Mouse (Mus musculus) lung, embryonic 16.5 days (tissue): ENCODE results near the gene Dpysl4. TPM values are rescaled to one million over a fixed set of nuclear protein-coding genes. Genes with fewer than 3 reads are reported as not detected.

Experiments used
- ATAC-seq: fragments of 200-750 bp; cut with Nextera tagmentation; 2 replicates; pipeline ENCODE4 v1.8.0; 2017; ENCODE audit warnings: low read depth, mild to moderate bottlenecking, moderate library complexity
- H3K27ac ChIP-seq: fragments of 300-500 bp; sonication (generic); 2 replicates; pipeline ENCODE4 v1.5.1; 2014; ENCODE audit warnings: mild to moderate bottlenecking, control low read depth, low read length
- H3K27me3 ChIP-seq: fragments of 300-500 bp; sonication (generic); 2 replicates; pipeline ENCODE4 v1.6.1; 2014; ENCODE audit warnings: low read depth, low read length, mixed read lengths; ENCODE audit not compliant: control insufficient read depth, insufficient read depth
- H3K36me3 ChIP-seq: fragments of 300-500 bp; sonication (generic); 2 replicates; pipeline ENCODE4 v1.6.1; 2014; ENCODE audit warnings: low read length; ENCODE audit not compliant: control insufficient read depth, insufficient read depth
- H3K4me1 ChIP-seq: fragments of 300-500 bp; sonication (generic); replicated peaks from 2 replicates; pipeline ENCODE4 v1.6.1; 2014; ENCODE audit warnings: low read length, mixed read lengths; ENCODE audit not compliant: control insufficient read depth, insufficient read depth
- H3K4me2 ChIP-seq: fragments of 300-500 bp; sonication (generic); 2 replicates; pipeline ENCODE4 v1.6.1; 2014; ENCODE audit warnings: low read depth, low read length, control low read depth
- H3K4me3 ChIP-seq: fragments of 300-500 bp; sonication (generic); 2 replicates; pipeline ENCODE4 v1.5.1; 2014; ENCODE audit warnings: mild to moderate bottlenecking, low read length, control low read depth
- H3K9ac ChIP-seq: fragments of 300-500 bp; sonication (generic); 2 replicates; pipeline ENCODE4 v1.6.1; 2014; ENCODE audit warnings: low read length, control low read depth
- H3K9me3 ChIP-seq: fragments of 300-500 bp; sonication (generic); 2 replicates; pipeline ENCODE4 v1.6.1; 2016; ENCODE audit warnings: low read length; ENCODE audit not compliant: control insufficient read depth
- WGBS: fragments of 180-500 bp; shearing (Covaris S2); extraction: QIAGEN DNeasy Blood & Tissue Kit; methylation state at CpG from one replicate; pipeline ENCODE4 v1.1.7; 2014; 5-methylcytosine and 5-hydroxymethylcytosine counted together
- polyA plus RNA-seq: library from polyadenylated mRNA; unstranded; fragments of >200 nt; fragmentation: Nextera tagmentation; extraction: Ambion mirVana; gene quantifications from 2 replicates; pipeline ENCODE4 v1.2.1, GENCODE M21; 2015

Dpysl4 gene
- polyA plus RNA-seq, 1 experiment from 2014 or later = 4.6 TPM

- Histone ChIP-seq H3K4me3 (no peak overlapping the region), H3K9ac (no peak overlapping the region), H3K9me3 (no peaks in the 10 kb centered on the region), H3K4me1 (no peaks in the 10 kb centered on the region; the same call in 1 of the 2 replicates), H3K4me2 (no peak overlapping the region), H3K27ac (no peak overlapping the region), H3K27me3 (no peaks in the 10 kb centered on the region), H3K36me3 (no peaks in the 10 kb centered on the region)
- ATAC-seq = peak; percentile 57; the same call in 1 of the 2 replicates
- 65% methylated on average over 9 of the region's 9 CpGs for WGBS
These were observed 22.3 kb downstream of the Dpysl4 start for GRCm38 (mm10) chr7:139107908-139108650.

DNA sequence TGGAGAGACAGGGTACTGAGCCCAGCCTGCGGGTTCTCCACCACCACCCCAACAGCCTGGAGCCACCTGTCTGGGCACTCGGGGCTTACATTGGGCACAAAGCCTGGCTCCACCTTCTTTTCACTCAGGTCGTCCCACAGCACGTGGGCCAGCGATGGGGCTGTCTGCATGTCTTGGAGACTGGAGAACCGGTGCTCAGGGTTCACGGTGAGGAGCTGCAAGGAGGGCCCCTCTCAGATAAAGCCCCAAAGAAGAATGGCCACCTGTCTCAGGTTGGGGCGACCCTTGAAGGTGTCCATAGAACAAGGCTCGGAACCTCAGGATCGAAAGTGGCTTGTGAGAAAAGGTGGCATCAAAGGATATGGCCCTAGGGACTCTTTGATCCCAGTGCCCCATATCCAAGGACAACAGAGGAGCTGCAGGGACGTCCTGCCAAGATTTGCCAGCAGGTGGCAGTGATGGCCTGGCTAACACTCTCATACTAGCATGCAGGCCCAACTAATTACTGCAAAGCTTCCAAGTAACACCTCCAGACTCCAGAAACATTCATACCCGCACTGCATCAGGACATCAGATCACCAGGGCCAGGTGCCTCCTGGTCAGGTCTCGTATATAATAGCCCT lies 33.5 kb downstream of the Dpysl4 start:
- no peak overlapping the region for H3K4me3 ChIP-seq
- H3K9ac ChIP-seq = no peak overlapping the region
- WGBS = 29% methylated on average over 13 of the region's 13 CpGs
- peak; percentile 68; the same call in 1 of the 2 replicates for ATAC-seq
- no peak overlapping the region for H3K4me2 ChIP-seq
- H3K27ac ChIP-seq = no peak overlapping the region
- H3K9me3 ChIP-seq = no peaks in the 10 kb centered on the region
- H3K4me1 ChIP-seq = no peaks in the 10 kb centered on the region
- H3K36me3 ChIP-seq = no peaks in the 10 kb centered on the region
- H3K27me3 ChIP-seq = no peaks in the 10 kb centered on the region

DNA sequence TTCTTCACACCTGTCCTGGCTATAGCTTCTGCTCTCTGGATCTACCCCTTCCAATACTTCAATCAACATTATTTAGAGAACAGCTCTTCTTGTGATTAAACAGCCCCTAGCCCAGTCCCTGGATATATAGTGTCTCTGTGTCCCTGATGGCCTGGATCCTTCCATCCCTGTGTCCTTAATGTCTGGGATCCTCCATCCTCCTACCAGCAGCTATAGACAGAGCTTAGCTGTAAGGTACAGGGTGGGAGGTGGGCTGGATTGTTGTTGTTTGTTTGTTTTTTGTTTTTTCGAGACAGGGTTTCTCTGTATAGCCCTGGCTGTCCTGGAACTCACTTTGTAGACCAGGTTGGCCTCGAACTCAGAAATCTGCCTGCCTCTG lies 34.0 kb downstream of the Dpysl4 start:
- WGBS = 50% methylated on average over 2 of the region's 2 CpGs
- Histone ChIP-seq H3K9ac (no peak overlapping the region), H3K27ac (no peak overlapping the region), H3K4me2 (no peak overlapping the region), H3K27me3 (no peaks in the 10 kb centered on the region), H3K9me3 (no peaks in the 10 kb centered on the region), H3K36me3 (no peaks in the 10 kb centered on the region), H3K4me1 (no peaks in the 10 kb centered on the region), H3K4me3 (no peak overlapping the region)
- peak; percentile 5; the same call in 1 of the 2 replicates for ATAC-seq

GRCm38 (mm10) chr7:139125881-139126280 lies 40.1 kb downstream of the Dpysl4 start:
- no peaks in the 10 kb centered on the region for H3K27me3 ChIP-seq
- H3K36me3 ChIP-seq = no peaks in the 10 kb centered on the region
- no peak overlapping the region for H3K9ac ChIP-seq
- no peak for ATAC-seq
- H3K4me3 ChIP-seq = no peak overlapping the region
- WGBS = 71% methylated on average over 4 of the region's 4 CpGs
- H3K9me3 ChIP-seq = no peaks in the 10 kb centered on the region
- H3K4me1 ChIP-seq = no peaks in the 10 kb centered on the region
- no peak overlapping the region for H3K4me2 ChIP-seq
- H3K27ac ChIP-seq = no peak overlapping the region

DNA sequence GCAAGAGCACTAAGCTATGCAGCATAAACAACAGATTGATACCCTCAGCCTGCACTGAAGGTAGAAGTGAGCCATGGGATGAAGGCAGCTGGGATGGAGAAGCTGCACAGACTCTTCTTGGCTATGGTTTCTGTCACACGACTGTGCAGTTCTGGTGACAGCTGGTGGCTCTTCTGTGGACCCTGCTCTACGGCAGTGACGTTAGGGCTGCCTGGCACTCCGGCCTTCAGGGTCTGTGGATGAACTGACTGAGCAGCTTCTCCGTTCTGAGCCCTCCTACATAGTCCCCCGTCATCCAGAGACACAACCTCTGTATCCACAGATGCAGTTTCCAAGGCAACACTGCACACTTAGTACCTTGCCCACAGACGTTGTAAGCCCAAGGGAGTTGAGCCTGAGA lies 40.7 kb downstream of the Dpysl4 start:
- H3K9me3 ChIP-seq = no peaks in the 10 kb centered on the region
- no peak overlapping the region for H3K9ac ChIP-seq
- H3K36me3 ChIP-seq = no peaks in the 10 kb centered on the region
- no peaks in the 10 kb centered on the region for H3K27me3 ChIP-seq
- no peak overlapping the region for H3K4me3 ChIP-seq
- H3K4me1 ChIP-seq = no peaks in the 10 kb centered on the region
- WGBS = 62% methylated on average over 7 of the region's 7 CpGs
- no peak for ATAC-seq
- no peak overlapping the region for H3K27ac ChIP-seq
- H3K4me2 ChIP-seq = no peak overlapping the region

DNA sequence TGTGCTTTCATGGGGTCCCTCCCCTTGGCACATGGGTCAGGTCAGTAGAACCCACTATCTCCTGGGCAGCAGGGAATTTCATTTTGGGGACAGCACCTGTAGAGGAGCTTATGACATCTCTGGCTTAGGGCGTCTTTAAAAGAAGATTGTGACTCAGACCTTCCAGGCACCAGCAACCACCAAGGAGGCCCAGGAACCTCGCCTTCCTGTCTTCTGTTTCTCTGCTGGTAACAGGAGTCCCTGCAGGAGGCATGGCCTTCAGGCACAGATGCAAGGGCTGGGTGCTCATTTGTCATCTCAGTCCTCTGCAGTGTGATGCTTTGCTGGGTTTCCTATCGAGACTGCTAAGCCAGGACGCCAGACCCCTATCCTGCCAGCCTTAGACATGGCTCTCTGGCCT lies 43.2 kb downstream of the Dpysl4 start:
- Histone ChIP-seq H3K27ac (no peak overlapping the region), H3K9ac (no peak overlapping the region), H3K27me3 (no peaks in the 10 kb centered on the region), H3K4me1 (no peaks in the 10 kb centered on the region), H3K4me3 (no peak overlapping the region), H3K9me3 (no peaks in the 10 kb centered on the region), H3K4me2 (no peak overlapping the region), H3K36me3 (no peaks in the 10 kb centered on the region)
- ATAC-seq = no peak
- WGBS = 61% methylated on average over 4 of the region's 4 CpGs

DNA sequence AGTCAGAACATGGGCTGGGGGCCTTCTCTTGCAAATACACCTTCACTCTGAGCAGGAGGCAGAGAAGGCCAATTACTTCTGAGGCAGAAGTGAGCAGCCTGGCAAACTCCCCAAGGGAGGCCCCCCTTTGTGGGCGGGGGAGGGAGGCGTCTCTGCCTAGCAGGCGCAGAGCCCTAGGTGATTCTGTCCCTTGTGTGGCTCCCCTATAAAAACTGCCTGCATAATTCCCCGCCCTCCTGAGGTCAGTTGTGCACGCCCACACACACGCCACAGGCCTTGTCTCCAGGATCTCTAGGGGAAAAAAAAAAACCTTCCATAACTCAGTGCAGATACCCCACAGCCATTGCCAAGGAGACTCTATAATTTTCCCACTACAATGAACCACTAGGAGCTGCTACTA lies 44.6 kb downstream of the Dpysl4 start:
- H3K4me3 ChIP-seq = no peak overlapping the region
- no peaks in the 10 kb centered on the region for H3K27me3 ChIP-seq
- no peak overlapping the region for H3K9ac ChIP-seq
- ATAC-seq = no peak
- H3K4me2 ChIP-seq = no peak overlapping the region
- WGBS = 45% methylated on average over 6 of the region's 6 CpGs
- H3K9me3 ChIP-seq = no peaks in the 10 kb centered on the region
- no peak overlapping the region for H3K27ac ChIP-seq
- H3K4me1 ChIP-seq = no peaks in the 10 kb centered on the region
- no peaks in the 10 kb centered on the region for H3K36me3 ChIP-seq

- Histone ChIP-seq H3K9ac (no peak overlapping the region), H3K27me3 (no peaks in the 10 kb centered on the region), H3K27ac (no peak overlapping the region), H3K4me3 (no peak overlapping the region), H3K36me3 (no peaks in the 10 kb centered on the region), H3K4me1 (no peaks in the 10 kb centered on the region), H3K9me3 (no peaks in the 10 kb centered on the region), H3K4me2 (no peak overlapping the region)
- ATAC-seq = no peak
- 56% methylated on average over 8 of the region's 8 CpGs for WGBS
These were observed 45.7 kb downstream of the Dpysl4 start for GRCm38 (mm10) chr7:139131538-139131937.

DNA sequence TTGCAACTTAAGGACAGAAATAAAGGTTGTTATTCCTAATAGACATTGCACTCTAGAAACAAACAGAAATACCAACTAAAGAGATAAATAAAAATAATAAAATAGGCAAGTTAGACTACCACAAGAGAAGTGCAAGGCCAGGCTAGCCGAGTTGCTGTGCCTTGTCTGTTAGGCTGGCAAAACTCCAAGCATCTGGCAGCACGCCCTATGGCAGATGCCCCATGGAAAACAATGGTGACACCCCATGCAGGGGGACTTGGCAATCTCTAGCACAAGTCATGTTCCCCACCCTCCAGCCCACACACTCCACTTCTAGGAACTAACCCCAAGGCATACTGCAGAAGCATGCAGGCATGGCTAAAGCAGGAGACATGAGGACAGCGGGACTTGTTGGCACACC lies 47.6 kb downstream of the Dpysl4 start:
- no peak for ATAC-seq
- no peak overlapping the region for H3K27ac ChIP-seq
- no peaks in the 10 kb centered on the region for H3K4me1 ChIP-seq
- H3K4me3 ChIP-seq = no peak overlapping the region
- no peaks in the 10 kb centered on the region for H3K36me3 ChIP-seq
- H3K9ac ChIP-seq = no peak overlapping the region
- H3K27me3 ChIP-seq = no peaks in the 10 kb centered on the region
- H3K4me2 ChIP-seq = no peak overlapping the region
- 57% methylated on average over 3 of the region's 3 CpGs for WGBS
- H3K9me3 ChIP-seq = no peaks in the 10 kb centered on the region
